Mouse (Mus musculus) heart, postnatal 0 days (tissue): ENCODE measurements at regions not wholly inside any gene's neighbourhood (a gene's known extent, or its start where the extent isn't known, plus 50 kb on each side); places are given as distances from the start of the nearest gene placed in this dataset.

Source experiments
- ATAC-seq: fragments of 200-750 bp; cut with Nextera tagmentation; 2 replicates; pipeline ENCODE4 v1.8.0; 2017; ENCODE audit warnings: low read depth, moderate number of reproducible peaks, moderate library complexity; ENCODE audit not compliant: insufficient read depth
- DNase-seq: peaks from one replicate; pipeline ENCODE4 v3.0.0-alpha.2; 2016; ENCODE audit warnings: low spot score
- H3K27ac ChIP-seq: fragments of 300-500 bp; sonication (generic); 2 replicates; pipeline ENCODE4 v1.5.1; 2014; ENCODE audit warnings: low read depth, mild to moderate bottlenecking
- H3K27me3 ChIP-seq: fragments of 300-500 bp; sonication (generic); 2 replicates; pipeline ENCODE4 v1.6.1; 2014; ENCODE audit warnings: low read length, mixed read lengths; ENCODE audit not compliant: control insufficient read depth, insufficient read depth
- H3K36me3 ChIP-seq: fragments of 300-500 bp; sonication (generic); replicated peaks from 2 replicates; pipeline ENCODE4 v1.6.1; 2014; ENCODE audit warnings: low read length, mixed read lengths; ENCODE audit not compliant: control insufficient read depth, insufficient read depth
- H3K4me1 ChIP-seq: fragments of 300-500 bp; sonication (generic); 2 replicates; pipeline ENCODE4 v1.6.1; 2014; ENCODE audit warnings: antibody characterized with exemption; ENCODE audit not compliant: control insufficient read depth, insufficient read depth
- H3K4me2 ChIP-seq: fragments of 300-500 bp; sonication (generic); 2 replicates; pipeline ENCODE4 v1.6.1; 2014; ENCODE audit warnings: low read depth, mild to moderate bottlenecking, low read length, moderate library complexity
- H3K4me3 ChIP-seq: fragments of 300-500 bp; sonication (generic); 2 replicates; pipeline ENCODE4 v1.5.1; 2014; ENCODE audit warnings: low read depth, low read length
- H3K9ac ChIP-seq: fragments of 300-500 bp; sonication (generic); replicated peaks from 2 replicates; pipeline ENCODE4 v1.6.1; 2014; ENCODE audit warnings: low read depth, low read length, mixed read lengths
- H3K9me3 ChIP-seq: fragments of 300-500 bp; sonication (generic); replicated peaks from 2 replicates; pipeline ENCODE4 v1.6.1; 2016; ENCODE audit warnings: low read length; ENCODE audit not compliant: control insufficient read depth
- CTCF ChIP-seq: IDR thresholded peaks from 2 replicates; pipeline ENCODE4 v1.5.1; 2016; ENCODE audit warnings: antibody characterized with exemption, control low read depth, low read depth
- EP300 ChIP-seq: IDR thresholded peaks from 2 replicates; pipeline ENCODE4 v1.6.1; 2016; ENCODE audit warnings: antibody characterized with exemption, low read depth
- WGBS: fragments of 180-500 bp; shearing (Covaris S2); extraction: QIAGEN DNeasy Blood & Tissue Kit; methylation state at CpG from one replicate; pipeline ENCODE4 v1.1.7; 2014; 5-methylcytosine and 5-hydroxymethylcytosine counted together

GRCm38 (mm10) chr11:45454933-45455332 lies 396.9 kb upstream of the Clint1 start:
- no peak overlapping the region for H3K27ac ChIP-seq
- H3K4me3 ChIP-seq, result no peak overlapping the region
- H3K36me3 ChIP-seq, result no peaks in the 10 kb centered on the region
- no peaks in the 10 kb centered on the region for H3K27me3 ChIP-seq
- peaks cover 7% of the 10 kb centered on the region for H3K4me1 ChIP-seq
- 74% methylated on average over 3 of the region's 3 CpGs for WGBS
- H3K9ac ChIP-seq, result no peak overlapping the region
- ATAC-seq (no peak), DNase-seq (no peak)
- H3K4me2 ChIP-seq, result no peak overlapping the region
- TF ChIP-seq CTCF, result no peak
- no peak for TF ChIP-seq EP300
- H3K9me3 ChIP-seq, result no peaks in the 10 kb centered on the region

- Histone ChIP-seq H3K27ac (no peak overlapping the region), H3K9me3 (no peaks in the 10 kb centered on the region), H3K4me1 (peaks cover 7% of the 10 kb centered on the region), H3K36me3 (no peaks in the 10 kb centered on the region), H3K4me2 (no peak overlapping the region), H3K27me3 (no peaks in the 10 kb centered on the region), H3K4me3 (no peak overlapping the region), H3K9ac (no peak overlapping the region)
- DNase-seq, result no peak
- no peak for TF ChIP-seq CTCF
- no peak for TF ChIP-seq EP300
- 28% methylated on average over 3 of the region's 3 CpGs for WGBS
- no peak for ATAC-seq
Observed at GRCm38 (mm10) chr11:45456724-45457123, 395.1 kb upstream of the Clint1 start.

GRCm38 (mm10) chr11:45457597-45457996 lies 394.3 kb upstream of the Clint1 start:
- H3K36me3 ChIP-seq, result no peaks in the 10 kb centered on the region
- TF ChIP-seq CTCF, result no peak
- no peak for TF ChIP-seq EP300
- H3K27ac ChIP-seq, result no peak overlapping the region
- no peaks in the 10 kb centered on the region for H3K27me3 ChIP-seq
- H3K9ac ChIP-seq, result no peak overlapping the region
- DNase-seq, result no peak
- H3K9me3 ChIP-seq, result no peaks in the 10 kb centered on the region
- H3K4me1 ChIP-seq, result peaks cover 7% of the 10 kb centered on the region
- ATAC-seq, result no peak
- no peak overlapping the region for H3K4me3 ChIP-seq
- no peak overlapping the region for H3K4me2 ChIP-seq
- 71% methylated on average over 4 of the region's 4 CpGs for WGBS

- H3K27me3 ChIP-seq, result no peaks in the 10 kb centered on the region
- TF ChIP-seq EP300, result no peak
- TF ChIP-seq CTCF, result no peak
- no peak overlapping the region for H3K4me3 ChIP-seq
- DNase-seq, result no peak
- no peak for ATAC-seq
- 69% methylated on average over 11 of the region's 11 CpGs for WGBS
- H3K9ac ChIP-seq, result no peak overlapping the region
- no peaks in the 10 kb centered on the region for H3K9me3 ChIP-seq
- no peak overlapping the region for H3K27ac ChIP-seq
- peaks cover 7% of the 10 kb centered on the region for H3K4me1 ChIP-seq
- no peaks in the 10 kb centered on the region for H3K36me3 ChIP-seq
- no peak overlapping the region for H3K4me2 ChIP-seq
Observed at GRCm38 (mm10) chr11:45460000-45460792, 391.7 kb upstream of the Clint1 start.

- Histone ChIP-seq H3K27me3 (no peaks in the 10 kb centered on the region), H3K27ac (no peak overlapping the region), H3K9me3 (no peaks in the 10 kb centered on the region), H3K4me2 (no peak overlapping the region), H3K36me3 (no peaks in the 10 kb centered on the region), H3K9ac (no peak overlapping the region), H3K4me1 (no peaks in the 10 kb centered on the region), H3K4me3 (no peak overlapping the region)
- TF ChIP-seq CTCF (no peak), EP300 (no peak)
- WGBS, result 84% methylated on average over 4 of the region's 4 CpGs
- DNase-seq (no peak), ATAC-seq (no peak)
Observed at GRCm38 (mm10) chr11:45464501-45464900, 387.4 kb upstream of the Clint1 start.

GRCm38 (mm10) chr11:45466350-45466749 lies 385.5 kb upstream of the Clint1 start:
- no peak for TF ChIP-seq EP300
- no peak for TF ChIP-seq CTCF
- H3K4me1 ChIP-seq, result no peaks in the 10 kb centered on the region
- ATAC-seq, result no peak
- DNase-seq, result no peak
- WGBS, result 54% methylated on average over 3 of the region's 3 CpGs
- H3K9me3 ChIP-seq, result no peaks in the 10 kb centered on the region
- no peaks in the 10 kb centered on the region for H3K27me3 ChIP-seq
- no peak overlapping the region for H3K27ac ChIP-seq
- H3K4me2 ChIP-seq, result no peak overlapping the region
- no peaks in the 10 kb centered on the region for H3K36me3 ChIP-seq
- H3K4me3 ChIP-seq, result no peak overlapping the region
- no peak overlapping the region for H3K9ac ChIP-seq
